Mouse (Mus musculus) gonadal fat pad, adult 2 months (tissue): ENCODE measurements around the gene Ccdc110. TPM values are rescaled to one million over a fixed set of nuclear protein-coding genes. Genes with fewer than 3 reads are reported as not detected.

Experiments
- DNase-seq: peaks from one replicate; pipeline ENCODE4 v3.0.0-alpha.2; 2012; ENCODE audit warnings: low read depth
- polyA plus RNA-seq: library from polyadenylated mRNA; depleted of rRNA; stranded (reverse); fragments of >200 nt; gene quantifications from 2 replicates; pipeline ENCODE4 v1.2.3, GENCODE M21; 2012; rRNA removed

The Ccdc110 gene
- polyA plus RNA-seq, 1 experiment: 0.04 TPM

DNA sequence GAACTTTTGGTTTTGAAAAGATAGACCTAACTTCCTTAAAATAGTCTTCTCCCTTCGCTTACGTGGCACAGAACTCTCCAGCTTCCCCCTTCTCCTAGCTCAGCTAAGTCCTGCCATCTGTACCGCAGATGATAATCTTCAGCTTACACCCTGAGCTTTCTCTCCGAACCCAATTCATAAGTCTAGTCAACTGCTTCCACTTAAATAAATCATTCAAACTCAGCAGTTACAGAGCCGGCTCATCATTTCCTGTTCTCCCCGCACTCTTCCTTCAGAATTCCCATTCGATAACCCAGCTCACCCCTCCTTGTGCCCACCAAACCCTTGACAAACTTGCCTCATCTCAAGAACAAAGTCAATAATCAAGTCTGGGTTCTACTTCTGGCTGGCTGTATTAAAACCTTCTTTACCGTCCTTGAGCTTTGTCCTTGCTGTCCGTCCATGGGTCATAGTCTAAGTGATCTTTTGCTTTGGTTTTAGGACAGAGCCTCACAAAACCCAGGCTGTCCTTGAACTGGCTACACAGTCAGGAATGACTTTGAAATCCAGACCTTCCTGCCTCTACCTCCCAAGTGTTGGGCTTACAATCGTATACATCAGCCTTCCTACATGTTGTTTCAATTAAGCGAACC, 41.5 kb downstream of the Ccdc110 start:
- DNase-seq: no peak

DNA sequence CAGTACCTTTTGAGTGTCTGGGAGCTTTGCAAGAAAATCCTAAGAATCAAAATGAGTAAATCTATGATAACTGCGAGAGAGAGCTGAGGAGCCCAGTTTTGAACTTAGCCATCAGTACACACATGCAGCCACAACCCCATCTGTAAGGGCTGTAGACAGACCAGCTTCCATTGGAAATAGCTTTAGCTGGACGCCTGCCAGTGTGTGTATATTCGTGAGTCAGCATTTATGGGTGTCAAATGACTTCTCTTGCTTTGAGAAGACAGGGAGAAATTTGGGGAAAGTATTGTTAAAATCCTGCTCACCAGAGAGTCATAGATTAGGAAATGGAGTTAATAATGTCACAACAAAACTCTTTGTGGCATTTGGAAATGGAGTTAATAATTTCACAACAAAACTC, 52.2 kb downstream of the Ccdc110 start:
- no peak for DNase-seq

DNA sequence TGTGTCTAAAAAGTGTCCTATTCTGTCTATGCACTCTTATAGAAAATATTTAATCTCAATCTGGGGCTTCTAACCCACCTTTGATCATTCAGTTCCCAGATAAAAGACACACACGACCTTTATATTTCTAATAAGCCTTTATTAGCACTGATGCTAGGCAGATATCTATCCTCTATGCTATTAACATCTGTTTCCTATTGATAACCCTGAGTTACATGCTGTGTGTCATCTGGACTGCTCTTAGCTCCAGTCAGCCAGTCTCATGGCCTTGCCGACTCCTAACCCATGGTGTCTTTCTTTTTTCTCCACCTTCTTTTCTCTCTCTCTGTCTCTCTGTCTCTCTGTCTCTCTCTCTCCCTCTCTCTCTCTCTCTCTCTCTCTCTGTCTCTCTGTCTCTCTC, 53.8 kb downstream of the Ccdc110 start:
- DNase-seq: no peak

DNA sequence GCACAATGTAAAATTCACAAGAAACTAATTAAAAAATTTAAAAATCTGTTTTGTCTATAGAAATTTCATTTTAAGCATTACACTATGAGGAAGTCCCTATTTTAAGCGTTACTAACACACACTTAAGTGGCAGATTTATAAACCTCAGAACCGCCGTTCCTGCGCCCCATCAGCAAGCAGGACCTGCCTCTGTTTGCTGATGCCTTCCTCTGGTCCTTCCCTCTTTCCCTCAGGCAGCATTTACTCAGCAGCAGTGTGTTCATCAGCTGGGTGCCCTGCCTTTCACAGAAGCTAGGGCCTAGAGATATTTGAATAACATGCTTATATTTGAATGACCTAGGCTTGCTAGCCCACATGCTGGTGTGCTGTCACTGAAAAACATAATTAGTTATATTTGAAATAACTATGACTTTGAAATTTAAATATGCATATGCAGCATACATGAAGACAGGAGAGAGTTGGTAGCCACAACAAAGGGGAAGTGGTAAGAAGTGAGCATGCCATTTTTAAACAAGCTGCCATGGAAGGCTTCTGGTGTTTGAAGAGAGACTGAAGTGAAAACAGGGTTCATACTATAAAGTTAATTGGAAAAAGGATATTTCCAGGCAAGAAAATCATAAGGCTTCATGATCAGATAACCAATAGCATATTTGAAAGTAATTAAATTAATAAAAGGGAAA, 56.4 kb downstream of the Ccdc110 start:
- no peak for DNase-seq

Other genes starting within 250 kb of the Ccdc110 start
- 49.0 and 49.3 TPM in 2 replicates for gene Pdlim3, start 49.2 kb upstream of the Ccdc110 start, polyA plus RNA-seq
- 1.6 and 1.8 TPM in 2 replicates for gene 1700029J07Rik, start 40.6 kb downstream of the Ccdc110 start, polyA plus RNA-seq
- 26.8 and 28.8 TPM in 2 replicates for gene Ufsp2, start 40.9 kb downstream of the Ccdc110 start, polyA plus RNA-seq
- 0.22 and 0.33 TPM in 2 replicates for gene Lrp2bp, start 64.7 kb downstream of the Ccdc110 start, polyA plus RNA-seq
- gene Ankrd37, start 71.1 kb downstream of the Ccdc110 start, polyA plus RNA-seq: 3.3 and 4.1 TPM in 2 replicates
- gene Cfap97, start 217.2 kb downstream of the Ccdc110 start, polyA plus RNA-seq: 6.7 and 8.2 TPM in 2 replicates
- gene Snx25, start 217.5 kb downstream of the Ccdc110 start, polyA plus RNA-seq: 5.1 and 5.6 TPM in 2 replicates